Mouse (Mus musculus): ENCODE data around the gene Zfp57.
"Not testable (repeated sequence)": the region's sequence is repeated elsewhere in the genome, so short reads cannot be mapped to it uniquely, and the experiment has no call there.

The Zfp57 gene

DNA sequence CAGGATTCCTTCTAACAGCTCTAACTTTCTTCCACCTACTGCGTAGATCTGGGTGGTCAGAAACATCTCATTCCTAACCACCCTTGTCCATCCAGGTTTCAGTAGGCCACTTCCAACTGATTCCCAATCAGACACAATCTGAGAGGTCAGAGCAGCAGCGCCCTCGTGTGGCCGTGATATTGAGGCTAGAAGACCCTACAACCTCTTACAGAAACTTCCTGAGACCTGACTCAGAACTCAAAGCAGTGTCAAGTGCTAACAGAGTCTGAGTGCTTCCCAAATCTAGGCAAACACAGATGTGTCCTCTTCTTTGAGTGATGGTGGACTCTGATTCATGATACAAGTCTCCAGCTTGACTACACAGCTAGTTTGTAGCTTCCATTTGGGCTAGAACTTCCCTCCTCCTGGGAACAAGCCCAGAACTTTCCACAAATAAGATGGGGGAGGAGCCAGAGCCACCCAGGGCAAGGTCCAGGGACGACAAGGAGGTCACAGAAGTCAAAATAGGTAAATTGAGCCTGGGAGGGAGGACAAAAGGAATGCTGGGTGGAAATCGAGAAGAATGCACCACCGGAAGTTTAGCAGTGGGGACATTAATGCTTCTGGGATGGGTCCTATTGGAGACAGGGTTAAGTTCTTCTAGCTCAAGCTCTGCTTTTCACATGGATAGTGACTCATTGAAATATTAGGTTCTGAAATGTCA, 3.8 kb upstream of the Zfp57 start:
- DNase-seq, result peak; percentile 94

DNA sequence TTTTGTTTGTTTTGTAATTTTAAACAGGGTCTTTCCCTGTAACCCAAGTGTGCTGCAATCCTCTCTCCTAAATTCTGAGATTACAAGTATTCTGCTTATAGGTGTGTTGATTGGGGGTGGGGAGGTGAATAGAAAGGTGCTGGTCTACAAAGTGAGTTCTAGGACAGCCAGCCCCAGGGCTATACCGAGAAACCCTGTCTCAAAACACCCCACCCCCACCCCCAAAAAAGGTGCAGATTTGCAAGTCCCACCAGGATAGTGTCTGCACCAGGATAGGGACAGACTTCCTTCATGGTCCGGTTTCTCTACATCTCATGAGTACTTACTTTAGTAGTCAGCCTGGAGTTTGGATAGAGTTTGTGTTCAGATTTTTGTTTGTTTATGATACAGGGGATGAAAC, 2.5 kb upstream of the Zfp57 start:
- DNase-seq, result no peak

DNA sequence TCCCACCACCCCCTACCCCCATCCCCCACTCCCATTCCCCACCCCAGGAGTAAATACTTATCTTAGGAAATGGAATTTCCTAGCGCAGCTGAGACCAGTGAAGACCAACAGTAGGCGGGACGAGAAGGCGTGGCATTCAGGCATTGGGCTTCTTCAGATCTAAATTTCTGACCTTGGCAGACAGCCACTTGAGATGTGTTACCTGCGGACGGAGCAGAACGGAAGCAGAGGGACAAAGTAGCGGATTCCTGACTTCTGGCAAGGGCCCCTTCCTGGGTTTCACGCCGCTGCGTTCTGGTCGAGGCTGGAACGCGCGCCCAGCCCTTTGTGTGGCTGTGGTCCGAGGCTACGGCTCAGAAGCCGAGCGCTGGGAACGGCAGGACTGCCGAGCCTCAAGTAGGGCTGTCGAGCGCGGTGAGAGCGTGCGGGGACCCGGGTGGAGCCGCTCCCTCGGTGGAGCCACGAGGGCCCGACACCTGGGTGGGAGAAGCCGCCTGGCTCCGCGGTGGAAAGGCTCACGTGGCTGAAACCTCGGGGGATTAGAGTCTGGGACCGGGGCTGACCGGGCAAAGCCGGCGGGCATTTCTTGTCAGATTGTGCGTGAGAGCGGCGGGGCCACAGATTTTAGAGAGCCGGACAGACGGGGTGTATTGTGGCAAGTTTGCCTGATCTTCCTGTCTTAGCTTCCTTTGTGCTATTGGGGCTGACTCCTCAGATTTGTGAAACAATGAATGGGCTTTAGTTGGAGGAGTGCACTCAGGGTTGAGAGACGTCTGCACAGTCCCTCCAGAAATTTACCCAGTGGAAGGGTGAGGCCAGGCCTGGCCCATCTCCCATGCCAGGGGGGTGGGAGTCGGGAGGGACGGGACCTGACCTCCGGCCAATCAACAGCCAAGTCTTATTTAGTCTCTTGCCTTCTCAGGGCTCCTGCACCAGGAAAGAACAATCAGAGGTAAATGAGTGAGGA, 1.7 kb downstream of the Zfp57 start:
- peak; percentile 80 for DNase-seq

- DNase-seq, result no peak
Observed at GRCm38 (mm10) chr17:37003366-37003765, 2.4 kb downstream of the Zfp57 start.

- DNase-seq, result no peak
Observed at GRCm38 (mm10) chr17:37008161-37008560, 7.2 kb downstream of the Zfp57 start.

DNA sequence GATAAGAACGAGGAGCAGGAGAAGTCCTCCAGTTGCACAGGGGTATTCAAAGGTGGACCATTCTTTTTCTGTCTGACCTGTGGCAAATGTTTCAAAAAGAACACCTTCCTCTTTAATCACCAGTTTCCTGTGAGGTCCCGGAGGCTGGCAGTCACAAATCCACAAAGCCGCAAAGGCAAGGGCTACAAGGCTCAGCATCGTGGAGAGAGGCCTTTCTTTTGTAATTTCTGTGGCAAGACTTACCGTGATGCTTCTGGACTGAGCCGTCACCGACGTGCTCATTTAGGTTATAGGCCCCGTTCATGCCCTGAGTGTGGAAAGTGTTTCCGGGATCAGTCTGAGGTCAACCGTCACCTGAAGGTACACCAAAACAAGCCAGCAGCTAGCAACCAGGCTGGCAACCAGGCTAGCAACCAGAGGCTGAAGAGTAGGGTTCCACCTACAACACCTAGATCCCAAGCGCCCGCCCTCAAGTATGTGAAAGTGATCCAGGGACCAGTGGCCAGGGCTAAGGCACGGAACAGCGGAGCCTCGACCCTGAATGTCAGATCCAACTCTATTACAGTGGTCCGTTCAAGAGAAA, 8.6 kb downstream of the Zfp57 start:
- no peak for DNase-seq

- no peak for DNase-seq
Observed at GRCm38 (mm10) chr17:37011719-37012118, 10.8 kb downstream of the Zfp57 start.

- no peak for DNase-seq
Observed at GRCm38 (mm10) chr17:37012141-37012540, 11.2 kb downstream of the Zfp57 start.

GRCm38 (mm10) chr17:37016333-37016732, 15.4 kb downstream of the Zfp57 start:
- no peak for DNase-seq

GRCm38 (mm10) chr17:37018328-37018727, 17.4 kb downstream of the Zfp57 start:
- no peak for DNase-seq

DNA sequence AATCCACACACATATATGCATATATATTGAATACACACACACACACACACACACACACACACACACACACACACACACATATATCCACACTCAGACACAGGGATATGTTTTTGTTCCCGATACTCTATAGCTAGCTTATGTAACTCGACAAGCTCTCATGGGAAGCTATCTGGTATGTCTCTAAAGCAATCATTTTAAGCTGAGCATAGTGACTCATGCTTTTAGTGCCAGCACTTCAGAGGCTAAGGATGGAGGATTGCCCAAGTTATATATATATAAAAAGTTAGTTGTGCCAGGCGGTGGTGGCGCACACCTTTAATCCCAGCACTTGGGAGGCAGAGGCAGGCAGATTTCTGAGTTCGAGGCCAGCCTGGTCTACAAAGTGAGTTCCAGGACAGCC, 18.3 kb downstream of the Zfp57 start:
- not testable (repeated sequence) for DNase-seq

DNA sequence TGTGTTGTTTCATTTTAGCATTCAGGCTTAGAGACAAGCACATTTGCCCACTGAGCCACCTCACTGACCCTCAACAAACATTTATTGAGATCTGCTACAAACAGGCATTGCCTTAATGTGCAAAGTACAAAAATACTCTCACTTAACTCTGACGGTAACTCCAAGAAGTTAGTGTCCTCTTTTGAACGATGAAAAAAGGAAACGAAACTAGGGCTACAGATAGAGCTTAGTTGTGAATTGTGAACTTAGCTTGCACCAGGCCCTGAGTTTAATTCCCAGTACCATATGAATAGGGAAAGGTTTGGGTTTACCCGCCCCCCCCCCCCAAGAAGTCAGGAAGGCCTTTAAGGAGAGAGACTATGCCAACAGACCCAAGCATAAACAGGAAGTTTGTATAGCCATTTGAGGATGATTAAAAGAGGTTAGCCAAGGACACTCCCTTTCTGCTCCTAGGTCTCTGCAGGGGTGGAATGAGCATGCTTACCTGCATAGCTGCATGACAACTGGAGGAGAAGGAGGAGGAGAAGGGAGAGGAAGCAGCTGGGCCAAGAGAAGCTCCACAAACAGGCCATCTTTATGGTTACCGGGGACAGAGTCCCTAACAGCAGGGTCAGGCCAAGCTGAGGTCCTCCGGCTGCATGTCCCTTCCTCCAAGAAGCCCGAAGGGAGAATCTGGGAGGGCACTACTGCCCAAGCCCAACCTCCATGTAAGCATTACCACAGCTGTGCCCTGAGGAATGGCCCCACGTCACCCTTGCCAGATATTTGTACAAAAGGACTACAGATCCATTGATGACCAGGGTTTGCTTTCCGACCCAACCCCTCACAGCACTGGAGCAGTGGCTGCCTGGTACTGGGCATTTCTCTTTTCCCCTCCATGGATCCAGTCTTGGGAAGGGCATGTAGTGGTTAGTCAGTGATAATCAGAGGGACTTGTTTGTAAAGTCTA, 21.9 kb downstream of the Zfp57 start, which contains the start of gene Mog:
TSS of gene Mog (minus strand) at position 771 of the 949 bp plus-strand sequence.
- DNase-seq, result no peak

DNA sequence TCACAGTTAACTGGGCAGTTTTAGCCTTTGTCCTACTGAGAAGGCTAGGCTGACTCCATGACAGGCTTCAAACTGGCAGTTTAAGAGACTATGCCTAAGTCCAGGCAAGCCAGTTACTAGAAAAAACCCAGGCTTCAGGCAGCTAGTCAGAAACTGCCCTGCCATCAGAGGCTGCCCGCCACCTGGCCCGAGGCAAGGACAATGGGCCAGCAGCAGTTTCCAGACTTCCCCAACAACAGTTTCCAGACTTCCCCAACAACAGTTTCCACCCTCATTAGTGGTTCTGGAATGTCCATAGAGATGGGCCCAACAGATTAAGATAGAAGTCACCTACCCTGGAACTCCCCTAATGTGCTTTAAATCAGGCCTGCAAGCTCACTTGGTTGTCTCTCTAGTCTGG, 25.5 kb downstream of the Zfp57 start:
- DNase-seq, result no peak

GRCm38 (mm10) chr17:37027486-37027885, 26.5 kb downstream of the Zfp57 start:
- DNase-seq, result no peak

DNA sequence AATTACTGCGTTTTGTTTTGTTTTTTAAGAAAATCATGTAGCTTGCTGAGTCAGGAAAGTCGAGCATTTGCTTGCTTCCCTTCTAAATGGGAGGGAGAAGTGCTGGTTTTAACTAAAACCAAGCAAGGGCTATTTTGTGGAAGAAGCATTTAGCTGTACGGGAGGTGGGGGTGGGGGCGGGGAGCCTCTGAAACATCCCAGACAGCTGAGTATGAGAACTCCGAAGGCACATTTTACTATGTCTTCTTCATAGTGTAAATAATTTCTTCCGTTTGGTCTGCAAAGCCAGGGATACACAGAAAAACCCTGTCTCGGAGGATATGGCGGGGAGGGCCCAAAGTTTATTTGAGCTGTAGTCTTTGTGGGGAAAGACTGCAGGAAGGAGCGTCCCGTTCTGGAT, 27.2 kb downstream of the Zfp57 start:
- no peak for DNase-seq

DNA sequence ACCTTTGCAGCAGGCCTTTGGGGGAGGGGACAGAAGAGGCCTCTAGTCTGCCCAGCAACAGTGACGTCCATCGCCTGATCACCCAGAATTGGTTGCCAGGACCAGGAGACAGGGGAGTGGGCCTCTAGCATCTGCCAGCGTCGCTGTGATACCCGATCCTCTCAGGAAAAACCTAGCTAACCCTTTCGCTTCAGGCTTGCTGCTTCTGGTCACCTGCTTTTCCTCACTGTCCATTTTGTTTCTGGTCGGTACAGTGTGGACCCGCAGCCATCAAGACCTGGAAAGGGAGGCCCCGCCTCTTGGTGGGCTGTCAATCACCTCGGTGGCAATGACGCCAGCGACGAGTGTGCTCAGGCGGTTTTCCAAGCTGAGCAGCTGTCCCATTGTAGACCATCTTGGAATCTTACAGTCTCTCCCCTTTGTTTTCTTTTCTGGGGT, 27.7 kb downstream of the Zfp57 start:
- peak; percentile 95 for DNase-seq

DNA sequence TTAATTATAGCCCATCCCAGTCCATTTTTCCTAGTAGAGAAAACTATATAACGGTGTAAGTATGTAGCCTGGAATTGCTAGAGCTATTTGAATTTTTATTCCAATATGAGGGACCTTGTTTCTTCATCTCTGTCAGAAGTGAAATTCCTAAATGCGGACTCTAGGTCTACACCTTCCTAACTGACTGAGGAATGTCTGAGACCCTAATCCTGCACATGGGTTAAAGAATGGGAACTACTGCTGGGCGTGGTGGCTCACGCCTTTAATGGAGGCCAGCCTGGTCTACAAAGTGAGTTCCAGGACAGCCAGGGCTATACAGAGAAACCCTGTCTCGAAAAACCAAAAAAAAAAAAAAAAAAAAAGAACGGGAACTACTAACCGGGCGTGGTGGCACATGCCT, 28.2 kb downstream of the Zfp57 start:
- no peak for DNase-seq

GRCm38 (mm10) chr17:37039127-37039894, 38.3 kb downstream of the Zfp57 start:
- no peak for DNase-seq

GRCm38 (mm10) chr17:37044651-37045244, 43.8 kb downstream of the Zfp57 start:
- no peak for DNase-seq

DNA sequence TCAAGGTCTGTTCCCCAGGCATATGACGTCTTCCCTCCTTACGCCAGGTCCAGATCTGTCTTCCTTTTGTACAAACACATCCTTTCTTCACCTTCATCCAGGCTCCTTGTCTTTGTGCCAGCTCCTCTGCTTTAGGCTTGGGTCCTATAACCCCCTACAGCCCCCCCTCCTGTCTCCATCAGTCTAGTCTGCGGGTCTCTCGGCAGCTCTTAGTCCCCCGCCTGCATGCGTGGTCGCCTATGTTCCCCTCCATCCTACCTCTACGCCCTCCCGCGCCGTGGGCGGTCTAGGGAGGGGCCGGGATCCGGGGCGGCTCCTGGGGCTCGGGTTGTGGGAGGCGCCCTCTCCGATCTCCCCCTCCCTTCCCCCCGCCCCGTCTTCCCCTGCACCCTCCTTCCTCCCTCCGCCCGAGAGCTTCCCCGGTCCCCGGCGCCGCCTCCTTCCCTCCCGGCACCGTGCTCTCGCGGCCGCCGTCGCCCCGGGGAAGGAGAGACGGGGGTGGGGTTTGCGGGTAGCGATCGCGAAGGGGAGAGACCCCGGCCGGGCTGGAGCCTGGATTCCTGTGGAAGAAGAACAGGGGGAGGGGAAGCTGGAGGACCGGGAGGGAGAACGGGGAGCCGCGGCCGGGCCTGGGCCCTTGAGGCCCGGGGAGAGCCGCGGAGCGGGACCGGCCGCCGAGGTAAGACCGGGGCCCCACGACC, 44.8 kb downstream of the Zfp57 start, which contains the start of gene Gabbr1:
TSS of gene Gabbr1 (plus strand) at position 356 of the 701 bp plus-strand sequence.
- peak; percentile 90 for DNase-seq
